Mouse (Mus musculus) liver, embryonic 12.5 days (tissue): ENCODE data around the gene Lcn2. TPM values are rescaled to one million over a fixed set of nuclear protein-coding genes. Genes with fewer than 3 reads are reported as not detected.

Experiments used
- ATAC-seq: fragments of 200-750 bp; cut with Nextera tagmentation; 2 replicates; pipeline ENCODE4 v1.8.0; 2017; ENCODE audit warnings: moderate number of reproducible peaks, mild to moderate bottlenecking, moderate library complexity
- H3K27ac ChIP-seq: fragments of 300-500 bp; sonication (generic); 2 replicates; pipeline ENCODE4 v1.5.1; 2016; ENCODE audit warnings: mild to moderate bottlenecking
- H3K27me3 ChIP-seq: fragments of 300-500 bp; sonication (generic); replicated peaks from 2 replicates; pipeline ENCODE4 v1.6.1; 2016; ENCODE audit warnings: mild to moderate bottlenecking, moderate library complexity
- H3K36me3 ChIP-seq: fragments of 300-500 bp; sonication (generic); 2 replicates; pipeline ENCODE4 v1.6.1; 2016; ENCODE audit warnings: mild to moderate bottlenecking, moderate library complexity
- H3K4me1 ChIP-seq: fragments of 300-500 bp; sonication (generic); 2 replicates; pipeline ENCODE4 v1.6.1; 2016
- H3K4me2 ChIP-seq: fragments of 300-500 bp; sonication (generic); 2 replicates; pipeline ENCODE4 v1.6.1; 2016; ENCODE audit warnings: mild to moderate bottlenecking, moderate library complexity
- H3K4me3 ChIP-seq: fragments of 300-500 bp; sonication (generic); 2 replicates; pipeline ENCODE4 v1.5.1; 2016; ENCODE audit warnings: mild to moderate bottlenecking, moderate library complexity
- H3K9ac ChIP-seq: fragments of 300-500 bp; sonication (generic); 2 replicates; pipeline ENCODE4 v1.6.1; 2016; ENCODE audit warnings: mild to moderate bottlenecking, moderate library complexity
- H3K9me3 ChIP-seq: fragments of 300-500 bp; sonication (generic); replicated peaks from 2 replicates; pipeline ENCODE4 v1.6.1; 2016; ENCODE audit warnings: mild to moderate bottlenecking, moderate library complexity
- WGBS: fragments of 180-500 bp; shearing (Covaris S2); methylation state at CpG from one replicate; pipeline ENCODE4 v1.1.7; 2016; ENCODE audit not compliant: insufficient replicate concordance; 5-methylcytosine and 5-hydroxymethylcytosine counted together
- polyA plus RNA-seq: library from polyadenylated mRNA; unstranded; fragments of >200 nt; fragmentation: Nextera tagmentation; extraction: Ambion mirVana; gene quantifications from 2 replicates; pipeline ENCODE4 v1.2.1, GENCODE M21; 2016

The Lcn2 gene
- polyA plus RNA-seq, 1 experiment from 2014 or later = 15.2 TPM

DNA sequence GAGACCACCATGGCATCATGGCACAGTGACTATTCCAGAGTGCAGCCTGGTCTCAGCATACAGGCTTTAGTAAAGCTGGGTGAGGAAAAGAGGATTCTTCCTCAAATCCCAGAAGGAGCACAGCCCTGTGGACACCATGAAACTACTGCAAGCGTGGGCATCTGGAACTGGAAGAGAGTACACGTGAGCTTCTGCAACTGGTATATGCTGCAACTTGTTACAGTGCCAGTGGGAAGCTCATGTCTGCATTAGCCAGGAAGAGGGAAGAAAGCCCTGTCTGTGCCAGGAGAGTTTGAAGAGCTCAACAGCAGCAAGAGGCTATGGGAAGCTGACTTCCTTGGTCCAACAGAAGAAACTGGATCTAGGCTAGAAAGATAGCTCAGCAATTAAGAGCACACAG lies 5.4 kb downstream of the Lcn2 start:
- H3K27ac ChIP-seq = no peak overlapping the region
- no peak for ATAC-seq
- H3K4me1 ChIP-seq = peaks cover 26% of the 10 kb centered on the region
- WGBS = 80% methylated on average over 2 of the region's 2 CpGs
- H3K4me2 ChIP-seq = no peak overlapping the region
- H3K27me3 ChIP-seq = peaks cover 60% of the 10 kb centered on the region
- no peak overlapping the region for H3K9ac ChIP-seq
- no peaks in the 10 kb centered on the region for H3K9me3 ChIP-seq
- no peak overlapping the region for H3K4me3 ChIP-seq
- peaks cover 20% of the 10 kb centered on the region for H3K36me3 ChIP-seq

GRCm38 (mm10) chr2:32381775-32382223 lies 6.3 kb downstream of the Lcn2 start, which contains the start of gene 1110008P14Rik:
Gene 1110008P14Rik (minus strand): TSS chr2:32381938.
- peak within 1 kb of the TSS; percentile 89 for H3K4me2 ChIP-seq
- H3K9ac ChIP-seq = peak within 1 kb of the TSS; percentile 80
- peak within 1 kb of the TSS; percentile 69 for H3K27ac ChIP-seq
- ATAC-seq = peak; percentile 92
- WGBS = 4% methylated on average over 46 of the region's 47 CpGs
- peaks cover 51% of the 10 kb centered on the region for H3K27me3 ChIP-seq
- H3K4me1 ChIP-seq = peaks cover 26% of the 10 kb centered on the region
- peaks cover 29% of the 10 kb centered on the region for H3K36me3 ChIP-seq
- no peaks in the 10 kb centered on the region for H3K9me3 ChIP-seq
- H3K4me3 ChIP-seq = peak within 1 kb of the TSS; percentile 68

- ATAC-seq = peak; percentile 37
- Histone ChIP-seq H3K9ac (peak overlapping the region; percentile 80), H3K4me2 (peak overlapping the region; percentile 89), H3K9me3 (no peaks in the 10 kb centered on the region), H3K4me1 (peaks cover 26% of the 10 kb centered on the region), H3K36me3 (peaks cover 35% of the 10 kb centered on the region), H3K27ac (peak overlapping the region; percentile 69), H3K27me3 (peaks cover 46% of the 10 kb centered on the region), H3K4me3 (peak overlapping the region; percentile 68)
- 2% methylated on average over 27 of the region's 27 CpGs for WGBS
These were observed 6.8 kb downstream of the Lcn2 start for GRCm38 (mm10) chr2:32381141-32381774.

DNA sequence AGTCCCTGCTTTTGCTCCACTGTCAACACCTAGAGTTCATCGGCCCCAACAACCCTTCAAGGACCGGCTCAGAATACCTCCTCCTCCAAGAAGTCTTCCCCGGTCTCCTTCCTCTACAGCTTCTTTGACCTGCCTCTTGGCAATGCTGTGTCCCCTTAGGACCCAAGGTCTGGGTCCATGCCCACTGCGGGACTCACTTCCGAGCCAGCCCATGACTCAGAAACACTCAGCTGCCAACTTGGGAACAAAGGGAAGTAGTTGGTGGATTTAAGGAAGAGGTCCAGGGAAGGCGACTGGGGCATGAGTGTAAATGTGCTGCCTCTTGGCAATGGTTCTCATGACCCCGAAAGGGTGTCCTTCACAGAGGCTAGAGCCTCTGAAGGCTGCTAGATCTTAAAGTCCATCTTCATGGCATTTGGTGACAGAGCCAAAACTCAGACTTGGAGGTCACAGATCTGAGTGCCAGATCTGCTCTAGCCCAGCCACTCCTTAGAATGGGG lies 8.0 kb downstream of the Lcn2 start:
- Histone ChIP-seq H3K27ac (no peak overlapping the region), H3K9me3 (no peaks in the 10 kb centered on the region), H3K36me3 (peaks cover 47% of the 10 kb centered on the region), H3K27me3 (peaks cover 35% of the 10 kb centered on the region), H3K4me2 (peak overlapping the region; percentile 89), H3K4me1 (peaks cover 26% of the 10 kb centered on the region), H3K9ac (peak overlapping the region; percentile 20; the same call in 1 of the 2 replicates), H3K4me3 (no peak overlapping the region)
- 82% methylated on average over 7 of the region's 7 CpGs for WGBS
- no peak for ATAC-seq

GRCm38 (mm10) chr2:32376963-32377362 lies 11.1 kb downstream of the Lcn2 start:
- no peak for ATAC-seq
- peaks cover 6% of the 10 kb centered on the region; the same call in 1 of the 2 replicates for H3K27me3 ChIP-seq
- H3K9ac ChIP-seq = no peak overlapping the region
- 84% methylated on average over 10 of the region's 10 CpGs for WGBS
- no peak overlapping the region for H3K4me3 ChIP-seq
- H3K9me3 ChIP-seq = no peaks in the 10 kb centered on the region
- peaks cover 19% of the 10 kb centered on the region for H3K4me1 ChIP-seq
- no peak overlapping the region for H3K27ac ChIP-seq
- peaks cover 77% of the 10 kb centered on the region for H3K36me3 ChIP-seq
- no peak overlapping the region for H3K4me2 ChIP-seq

- WGBS = 83% methylated on average over 13 of the region's 13 CpGs
- H3K36me3 ChIP-seq = peaks cover 92% of the 10 kb centered on the region
- H3K9me3 ChIP-seq = no peaks in the 10 kb centered on the region
These were observed 12.6 kb downstream of the Lcn2 start for GRCm38 (mm10) chr2:32375317-32375940.

DNA sequence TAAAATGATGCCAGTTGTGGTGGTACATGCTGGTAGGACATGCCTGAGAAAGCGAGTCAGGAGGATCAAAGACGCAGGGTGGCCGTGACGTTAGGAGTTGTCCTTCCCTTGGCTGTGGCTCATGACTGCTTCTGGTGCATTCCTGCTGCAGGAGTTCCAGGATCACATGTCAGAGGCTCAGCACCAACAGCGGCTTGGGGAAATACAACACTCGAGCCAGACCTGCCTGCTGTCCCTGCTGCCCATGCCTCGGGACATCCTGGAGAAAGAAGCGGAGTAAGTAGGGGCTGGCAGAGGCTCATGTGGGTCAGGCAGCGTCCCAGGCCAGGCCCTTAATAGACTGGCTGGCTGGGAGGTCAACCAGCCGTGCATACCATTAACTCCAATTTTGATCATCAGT lies 13.9 kb downstream of the Lcn2 start:
- Histone ChIP-seq H3K4me3 (no peak overlapping the region), H3K4me1 (no peaks in the 10 kb centered on the region), H3K9me3 (no peaks in the 10 kb centered on the region), H3K36me3 (peaks cover 99% of the 10 kb centered on the region), H3K27me3 (no peaks in the 10 kb centered on the region), H3K9ac (no peak overlapping the region), H3K4me2 (no peak overlapping the region), H3K27ac (no peak overlapping the region)
- ATAC-seq = no peak
- WGBS = 86% methylated on average over 10 of the region's 10 CpGs

More at GRCm38 (mm10) chr2:32375317-32375940, 12.6 kb downstream of the Lcn2 start:
- H3K4me3 ChIP-seq = no peak overlapping the region
- no peak overlapping the region for H3K4me2 ChIP-seq
- no peak overlapping the region for H3K9ac ChIP-seq
- H3K4me1 ChIP-seq = peaks cover 5% of the 10 kb centered on the region
- peaks cover 5% of the 10 kb centered on the region; the same call in 1 of the 2 replicates for H3K27me3 ChIP-seq
- ATAC-seq = no peak
- H3K27ac ChIP-seq = no peak overlapping the region

- no peak overlapping the region for H3K9ac ChIP-seq
- no peaks in the 10 kb centered on the region for H3K27me3 ChIP-seq
- no peak for ATAC-seq
- no peak overlapping the region for H3K4me3 ChIP-seq
- peaks cover 20% of the 10 kb centered on the region for H3K4me1 ChIP-seq
- H3K9me3 ChIP-seq = no peaks in the 10 kb centered on the region
- no peak overlapping the region for H3K4me2 ChIP-seq
- H3K36me3 ChIP-seq = peaks cover 79% of the 10 kb centered on the region
- WGBS = 82% methylated on average over 5 of the region's 5 CpGs
- no peak overlapping the region for H3K27ac ChIP-seq
These were observed 20.7 kb downstream of the Lcn2 start for GRCm38 (mm10) chr2:32367315-32367714.

DNA sequence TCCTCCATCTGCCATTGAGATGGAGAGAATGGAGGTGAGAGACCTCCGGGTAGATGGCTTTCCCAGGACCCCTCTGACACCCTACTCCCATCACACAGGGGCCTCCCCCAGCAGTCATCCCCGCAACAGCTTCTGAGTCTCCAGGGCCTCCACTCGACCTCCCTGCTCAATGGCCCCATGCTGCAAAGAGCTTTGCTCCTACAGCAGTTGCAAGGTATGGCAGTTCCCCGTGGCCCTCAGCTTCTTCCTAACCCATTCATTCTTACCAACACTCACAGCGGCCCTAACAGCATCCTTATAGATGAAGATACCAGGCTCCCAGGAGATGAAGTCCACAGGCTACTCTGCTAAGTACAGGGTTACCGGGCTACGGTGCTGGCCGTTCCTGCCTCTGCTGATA lies 23.9 kb downstream of the Lcn2 start:
- peak overlapping the region; percentile 85 for H3K9ac ChIP-seq
- H3K27me3 ChIP-seq = no peaks in the 10 kb centered on the region
- peaks cover 33% of the 10 kb centered on the region for H3K4me1 ChIP-seq
- whole genome bisulfite sequencing = 57% methylated on average over 8 of the region's 8 CpGs
- H3K9me3 ChIP-seq = no peaks in the 10 kb centered on the region
- peak overlapping the region; percentile 78 for H3K4me3 ChIP-seq
- peak overlapping the region; percentile 93 for H3K4me2 ChIP-seq
- peaks cover 47% of the 10 kb centered on the region for H3K36me3 ChIP-seq
- ATAC-seq = no peak
- peak overlapping the region; percentile 93 for H3K27ac ChIP-seq

- WGBS = 10% methylated on average over 19 of the region's 19 CpGs
- Histone ChIP-seq H3K9me3 (no peaks in the 10 kb centered on the region), H3K36me3 (peaks cover 42% of the 10 kb centered on the region), H3K9ac (peak overlapping the region; percentile 85), H3K4me1 (peaks cover 33% of the 10 kb centered on the region), H3K27ac (peak overlapping the region; percentile 93), H3K27me3 (no peaks in the 10 kb centered on the region), H3K4me3 (peak overlapping the region; percentile 78), H3K4me2 (peak overlapping the region; percentile 93)
- ATAC-seq = peak; percentile 50
These were observed 24.5 kb downstream of the Lcn2 start for GRCm38 (mm10) chr2:32363376-32364106.

GRCm38 (mm10) chr2:32362817-32363340 lies 25.2 kb downstream of the Lcn2 start:
- peak overlapping the region; percentile 93 for H3K4me2 ChIP-seq
- H3K9me3 ChIP-seq = no peaks in the 10 kb centered on the region
- WGBS = under 1% methylated on average over 53 of the region's 53 CpGs
- H3K9ac ChIP-seq = peak overlapping the region; percentile 85
- H3K36me3 ChIP-seq = peaks cover 36% of the 10 kb centered on the region
- H3K27ac ChIP-seq = peak overlapping the region; percentile 93
- H3K4me1 ChIP-seq = peaks cover 33% of the 10 kb centered on the region
- 0 out of 2 replicates have a peak, but pooled peaks cover 4% of the 10 kb centered on the region for H3K27me3 ChIP-seq
- H3K4me3 ChIP-seq = peak overlapping the region; percentile 78
- peak; percentile 73 for ATAC-seq
